Mouse (Mus musculus): ENCODE measurements around the gene Prickle2.
A peak's percentile ranks its signal among the peaks of the same experiment; 100 is the strongest.

Gene Prickle2

GRCm38 (mm10) chr6:92509712-92510111, 196.2 kb downstream of the Prickle2 start:
- DNase-seq, result no peak

GRCm38 (mm10) chr6:92506276-92506675, 199.7 kb downstream of the Prickle2 start:
- no peak for DNase-seq

GRCm38 (mm10) chr6:92499449-92499848, 206.5 kb downstream of the Prickle2 start:
- no peak for DNase-seq

- DNase-seq, result no peak
These were observed 207.4 kb downstream of the Prickle2 start for GRCm38 (mm10) chr6:92498574-92498973.

- DNase-seq, result no peak
These were observed 208.7 kb downstream of the Prickle2 start for GRCm38 (mm10) chr6:92497279-92497678.

- DNase-seq, result no peak
These were observed 210.5 kb downstream of the Prickle2 start for GRCm38 (mm10) chr6:92495500-92495899.

- no peak for DNase-seq
These were observed 224.3 kb downstream of the Prickle2 start for GRCm38 (mm10) chr6:92481690-92481956.

- DNase-seq, result peak; percentile 70
These were observed 224.8 kb downstream of the Prickle2 start for GRCm38 (mm10) chr6:92480941-92481689.

- DNase-seq, result no peak
These were observed 227.3 kb downstream of the Prickle2 start for GRCm38 (mm10) chr6:92478612-92479011.

- DNase-seq, result no peak
These were observed 228.3 kb downstream of the Prickle2 start for GRCm38 (mm10) chr6:92477621-92478020.

GRCm38 (mm10) chr6:92469456-92469855, 236.5 kb downstream of the Prickle2 start:
- no peak for DNase-seq

GRCm38 (mm10) chr6:92468892-92469291, 237.1 kb downstream of the Prickle2 start:
- DNase-seq, result no peak

- DNase-seq, result no peak
These were observed 237.6 kb downstream of the Prickle2 start for GRCm38 (mm10) chr6:92468383-92468791.

GRCm38 (mm10) chr6:92467343-92467742, 238.6 kb downstream of the Prickle2 start:
- no peak for DNase-seq

GRCm38 (mm10) chr6:92465666-92466065, 240.3 kb downstream of the Prickle2 start:
- peak; percentile 29 for DNase-seq

GRCm38 (mm10) chr6:92464781-92465337, 241.1 kb downstream of the Prickle2 start:
- DNase-seq, result peak; percentile 68

- DNase-seq, result peak; percentile 40
These were observed 242.2 kb downstream of the Prickle2 start for GRCm38 (mm10) chr6:92463768-92464167.

GRCm38 (mm10) chr6:92460750-92461149, 245.2 kb downstream of the Prickle2 start:
- DNase-seq, result no peak

GRCm38 (mm10) chr6:92458026-92458425, 247.9 kb downstream of the Prickle2 start:
- no peak for DNase-seq

- DNase-seq, result no peak
These were observed 254.5 kb downstream of the Prickle2 start for GRCm38 (mm10) chr6:92451421-92451820.

- DNase-seq, result no peak
These were observed 256.0 kb downstream of the Prickle2 start for GRCm38 (mm10) chr6:92449956-92450355.

- DNase-seq, result peak; percentile 35
These were observed 259.3 kb downstream of the Prickle2 start for GRCm38 (mm10) chr6:92446662-92447061.

GRCm38 (mm10) chr6:92441205-92441604, 264.8 kb downstream of the Prickle2 start:
- no peak for DNase-seq

- no peak for DNase-seq
These were observed 265.7 kb downstream of the Prickle2 start for GRCm38 (mm10) chr6:92440251-92440650.

- no peak for DNase-seq
These were observed 273.8 kb downstream of the Prickle2 start for GRCm38 (mm10) chr6:92432146-92432545.
